Mouse (Mus musculus): Measurements from ENCODE around the gene Aqp9. TPM values are rescaled to one million over a fixed set of nuclear protein-coding genes. Genes with fewer than 3 reads are reported as not detected.
A peak's percentile ranks its signal among the peaks of the same experiment; 100 is the strongest.

The Aqp9 gene
- under 1 TPM in 1 of 2 experiments, not detected in 1; 0.35 TPM for total RNA-seq (2021)
- long read RNA-seq, experiment 1 = 0 reads
- long read RNA-seq, experiment 2 = 0 reads

- intact Hi-C loops (cut with DNase I) = no loop called here
- DNase-seq = no peak
These were observed at the start of gene Aqp9 for GRCm38 (mm10) chr9:71168511-71168910. TSS of gene Aqp9 (minus strand) at chr9:71168682.

GRCm38 (mm10) chr9:71217793-71218095 lies 49.3 kb upstream of the Aqp9 start:
- DNase-seq = no peak
- intact Hi-C loops (cut with DNase I) = loop anchor here (10.0 kb wide), 3 partner anchors 97 to 397 kb away; no protein-coding TSS in a partner anchor

- intact Hi-C loops (cut with DNase I) = loop anchor here (10.0 kb wide), 3 partner anchors 98 to 398 kb away; no protein-coding TSS in a partner anchor
- DNase-seq = no peak
These were observed 48.7 kb upstream of the Aqp9 start for GRCm38 (mm10) chr9:71216996-71217792.

GRCm38 (mm10) chr9:71216036-71216995 lies 47.8 kb upstream of the Aqp9 start:
- DNase-seq = peak in 1 of 2 experiments; percentile 30
- intact Hi-C loops (cut with DNase I) = loop anchor here (10.0 kb wide), 3 partner anchors 98 to 398 kb away; no protein-coding TSS in a partner anchor

GRCm38 (mm10) chr9:71215248-71216035 lies 47.0 kb upstream of the Aqp9 start, which contains the start of gene Aldh1a2:
TSS of gene Aldh1a2 (plus strand) at chr9:71215789.
- DNase-seq = peak; percentile 67

GRCm38 (mm10) chr9:71213636-71214035 lies 45.2 kb upstream of the Aqp9 start:
- DNase-seq = no peak
- intact Hi-C loops (cut with DNase I) = loop anchor here (10.0 kb wide), 3 partner anchors 101 to 401 kb away; no protein-coding TSS in a partner anchor

More at GRCm38 (mm10) chr9:71215248-71216035, 47.0 kb upstream of the Aqp9 start, which contains the start of gene Aldh1a2:
- intact Hi-C loops (cut with DNase I) = loop anchor here (10.0 kb wide), 3 partner anchors 99 to 399 kb away; no protein-coding TSS in a partner anchor

- intact Hi-C loops (cut with DNase I) = loop anchor here (10.0 kb wide), 3 partner anchors 104 to 404 kb away; no protein-coding TSS in a partner anchor
- no peak for DNase-seq
These were observed 42.4 kb upstream of the Aqp9 start for GRCm38 (mm10) chr9:71210870-71211269.

GRCm38 (mm10) chr9:71209299-71209698 lies 40.8 kb upstream of the Aqp9 start:
- DNase-seq = no peak
- intact Hi-C loops (cut with DNase I) = no loop called here

GRCm38 (mm10) chr9:71202265-71202664 lies 33.8 kb upstream of the Aqp9 start:
- intact Hi-C loops (cut with DNase I) = no loop called here

GRCm38 (mm10) chr9:71198826-71199225 lies 30.3 kb upstream of the Aqp9 start:
- no peak for DNase-seq
- intact Hi-C loops (cut with DNase I) = no loop called here

More at GRCm38 (mm10) chr9:71202265-71202664, 33.8 kb upstream of the Aqp9 start:
- DNase-seq = no peak

GRCm38 (mm10) chr9:71188647-71189415 lies 20.3 kb upstream of the Aqp9 start:
- intact Hi-C loops (cut with DNase I) = loop anchor here (10.0 kb wide), 1 partner anchor 64 kb away; no protein-coding TSS in a partner anchor

GRCm38 (mm10) chr9:71187396-71187795 lies 18.9 kb upstream of the Aqp9 start:
- DNase-seq = no peak
- intact Hi-C loops (cut with DNase I) = loop anchor here (10.0 kb wide), 1 partner anchor 63 kb away; no protein-coding TSS in a partner anchor

More at GRCm38 (mm10) chr9:71188647-71189415, 20.3 kb upstream of the Aqp9 start:
- DNase-seq = peak; percentile 27 to 30

GRCm38 (mm10) chr9:71185823-71186222 lies 17.3 kb upstream of the Aqp9 start:
- intact Hi-C loops (cut with DNase I) = loop anchor here (10.0 kb wide), 1 partner anchor 61 kb away; no protein-coding TSS in a partner anchor

GRCm38 (mm10) chr9:71185285-71185684 lies 16.8 kb upstream of the Aqp9 start:
- no peak for DNase-seq
- intact Hi-C loops (cut with DNase I) = loop anchor here (10.0 kb wide), 1 partner anchor 60 kb away; no protein-coding TSS in a partner anchor

More at GRCm38 (mm10) chr9:71185823-71186222, 17.3 kb upstream of the Aqp9 start:
- DNase-seq = no peak

- intact Hi-C loops (cut with DNase I) = loop anchor here (10.0 kb wide), 1 partner anchor 55 kb away; no protein-coding TSS in a partner anchor
- no peak for DNase-seq
These were observed 11.7 kb upstream of the Aqp9 start for GRCm38 (mm10) chr9:71179964-71180700.

- intact Hi-C loops (cut with DNase I) = no loop called here
- DNase-seq = no peak
These were observed 10.9 kb upstream of the Aqp9 start for GRCm38 (mm10) chr9:71179276-71179896.

- intact Hi-C loops (cut with DNase I) = no loop called here
- no peak for DNase-seq
These were observed 7.2 kb upstream of the Aqp9 start for GRCm38 (mm10) chr9:71175686-71176085.

All from gastrocnemius, postnatal 36 days (tissue).